Mouse (Mus musculus) CH12.LX (cell line): ENCODE results near the gene Ptx4. TPM values are rescaled to one million over a fixed set of nuclear protein-coding genes. Genes with fewer than 3 reads are reported as not detected.
"Not testable (repeated sequence)": the region's sequence is repeated elsewhere in the genome, so short reads cannot be mapped to it uniquely, and the experiment has no call there.

Experiments used
- DNase-seq: peaks from one replicate; pipeline ENCODE4 v3.0.0-alpha.2; 2013; ENCODE audit errors: extremely low read depth
- H3K27ac ChIP-seq: 2 replicates; pipeline ENCODE4 v1.5.1; 2012; ENCODE audit warnings: low read depth, mild to moderate bottlenecking, control low read depth, moderate library complexity; ENCODE audit not compliant: insufficient read depth
- H3K27me3 ChIP-seq: replicated peaks from 2 replicates; pipeline ENCODE3; 2012; ENCODE audit warnings: inconsistent platforms
- H3K36me3 ChIP-seq, 2 experiments: replicated peaks in 1 of 2; 2 replicates each; pipeline versions ENCODE3 to v1.6.1; 2012; ENCODE audit warnings: inconsistent platforms in 1 of 2, low read length in 1 of 2, mild to moderate bottlenecking in 1 of 2, mixed read lengths in 1 of 2, moderate library complexity in 1 of 2; ENCODE audit not compliant: control insufficient read depth in 1 of 2, insufficient read depth in 1 of 2
- H3K4me1 ChIP-seq, 2 experiments: 2 replicates each; pipeline ENCODE4 v1.6.1; 2012; ENCODE audit warnings: inconsistent platforms in 1 of 2, moderate library complexity in 1 of 2; ENCODE audit not compliant: insufficient read depth in 2 of 2, control insufficient read depth in 1 of 2
- H3K4me2 ChIP-seq: 2 replicates; pipeline ENCODE4 v1.6.1; 2012; ENCODE audit warnings: low read depth, mild to moderate bottlenecking, control low read depth; ENCODE audit not compliant: poor library complexity, insufficient read depth, severe bottlenecking
- H3K4me3 ChIP-seq, 3 experiments: fragments of 150-350 bp in 1 of 3; sonication (generic) in 1 of 3; replicated peaks in 1 of 3; 2 replicates each; pipeline versions ENCODE3 to v1.5.1; 2011 to 2012; ENCODE audit warnings: low read depth in 2 of 3, low read length in 2 of 3, mild to moderate bottlenecking in 2 of 3, moderate library complexity in 2 of 3, control low read depth in 1 of 3, improper control_type of control experiment in 1 of 3, inconsistent platforms in 1 of 3, mixed read lengths in 1 of 3; ENCODE audit not compliant: poor library complexity in 1 of 3
- H3K79me2 ChIP-seq: replicated peaks from 2 replicates; pipeline ENCODE4 v1.6.1; 2012; ENCODE audit warnings: mild to moderate bottlenecking, moderate library complexity; ENCODE audit not compliant: control insufficient read depth, poor library complexity, insufficient read depth, severe bottlenecking; ENCODE audit errors: extremely low read depth
- H3K9ac ChIP-seq: 2 replicates; pipeline ENCODE4 v1.6.1; 2012; ENCODE audit warnings: low read depth, mild to moderate bottlenecking, control low read depth, moderate library complexity; ENCODE audit not compliant: insufficient read depth
- H3K9me3 ChIP-seq: replicated peaks from 2 replicates; pipeline ENCODE3; 2012; ENCODE audit warnings: low read length, inconsistent platforms, mixed read lengths
- CHD2 ChIP-seq: IDR thresholded peaks from 2 replicates; pipeline ENCODE4 v1.6.1; 2011; ENCODE audit warnings: low read length, improper control_type of control experiment
- CTCF ChIP-seq, 2 experiments: IDR thresholded peaks in 1 of 2; conservative IDR thresholded peaks in 1 of 2; 2 replicates each; pipeline ENCODE4 v1.5.1; 2011 to 2012; ENCODE audit warnings: low read depth in 2 of 2, low read length in 2 of 2, improper control_type of control experiment in 1 of 2, inconsistent platforms in 1 of 2, mild to moderate bottlenecking in 1 of 2, moderate library complexity in 1 of 2
- HCFC1 ChIP-seq: IDR thresholded peaks from 2 replicates; pipeline ENCODE4 v1.6.1; 2012; ENCODE audit warnings: low read depth, mild to moderate bottlenecking, inconsistent platforms, low read length, improper control_type of control experiment
- KAT2A ChIP-seq: IDR thresholded peaks from 2 replicates; pipeline ENCODE4 v1.6.1; 2012; ENCODE audit warnings: low read length, improper control_type of control experiment, inconsistent platforms; ENCODE audit not compliant: insufficient replicate concordance
- MYC ChIP-seq: IDR thresholded peaks from 2 replicates; pipeline ENCODE4 v1.6.1; 2011; ENCODE audit warnings: low read depth, mild to moderate bottlenecking, improper control_type of control experiment, low read length
- RAD21 ChIP-seq: IDR thresholded peaks from 2 replicates; pipeline ENCODE4 v1.6.1; 2011; ENCODE audit warnings: low read depth, mild to moderate bottlenecking, low read length, improper control_type of control experiment, moderate library complexity
- SMC3 ChIP-seq: IDR thresholded peaks from 2 replicates; pipeline ENCODE4 v1.6.1; 2011; ENCODE audit warnings: low read depth, low read length, improper control_type of control experiment
- dilution Hi-C: fragments of 300-500 bp; cut with MboI; formaldehyde crosslinking; loops from 2 replicates; pipeline ENCODE4 v1.14.3; 2020; ENCODE audit warnings: low sequenced_read_pairs; ENCODE audit not compliant: extremely low pct_unique_long_range_greater_than_20kb, extremely low pct_ligation_motif_present
- in situ Hi-C: fragments of 300-500 bp; cut with MboI; formaldehyde crosslinking; loops from 3 replicates; pipeline ENCODE4 v1.14.3; 2019; ENCODE audit warnings: low sequenced_read_pairs, low pct_ligation_motif_present, low pct_unique_long_range_greater_than_20kb, mixed read lengths
- polyA plus RNA-seq: library from polyadenylated mRNA; unstranded; fragments of >175 nt; gene quantifications from 2 replicates; pipeline ENCODE4 v1.2.1, GENCODE M21; 2012; ENCODE audit warnings: low read depth; ENCODE audit not compliant: insufficient read length
- total RNA-seq, 2 experiments: library from RNA; depleted of rRNA; stranded (reverse); fragments of 300-350 nt in 1 of 2; fragments of >200 nt in 1 of 2; gene quantifications; 2 replicates each; pipeline ENCODE4 v1.2.3; 2012 to 2014

Ptx4 gene
- total and polyA plus RNA-seq, 3 experiments: not detected

- H3K9ac ChIP-seq: no peak overlapping the region
- H3K4me2 ChIP-seq: no peak overlapping the region
- H3K27ac ChIP-seq: no peak overlapping the region
- TF ChIP-seq CTCF (conservative IDR thresholded peaks at IDR 0.05 in 1 of 2, IDR thresholded peaks at IDR 0.05 in 1 of 2; ENCODE audit: low read depth in 2 of 2, low read length in 2 of 2) (peak; percentile 48 to 53; a peak in 3 of 4 replicates), RAD21 (peak; percentile 29), KAT2A (no peak), SMC3 (peak; percentile 32; the same call in 1 of the 2 replicates), CHD2 (no peak)
- no peaks in the 10 kb centered on the region for H3K9me3 ChIP-seq
- peak; percentile 28 for DNase-seq
- dilution Hi-C loops (no loop called here), in situ Hi-C loops (no loop called here)
- peaks cover 0 to 20% of the 10 kb centered on the region in 2 experiments for H3K36me3 ChIP-seq
- H3K4me3 ChIP-seq: no peak overlapping the region
- H3K4me1 ChIP-seq: peaks cover 2 to 30% of the 10 kb centered on the region in 2 experiments; a peak in 3 of 4 replicates
- peaks cover 48% of the 10 kb centered on the region for H3K27me3 ChIP-seq
- H3K79me2 ChIP-seq: no peaks in the 10 kb centered on the region
Measured at GRCm38 (mm10) chr17:25117263-25117662, 3.3 kb upstream of the Ptx4 start.

DNA sequence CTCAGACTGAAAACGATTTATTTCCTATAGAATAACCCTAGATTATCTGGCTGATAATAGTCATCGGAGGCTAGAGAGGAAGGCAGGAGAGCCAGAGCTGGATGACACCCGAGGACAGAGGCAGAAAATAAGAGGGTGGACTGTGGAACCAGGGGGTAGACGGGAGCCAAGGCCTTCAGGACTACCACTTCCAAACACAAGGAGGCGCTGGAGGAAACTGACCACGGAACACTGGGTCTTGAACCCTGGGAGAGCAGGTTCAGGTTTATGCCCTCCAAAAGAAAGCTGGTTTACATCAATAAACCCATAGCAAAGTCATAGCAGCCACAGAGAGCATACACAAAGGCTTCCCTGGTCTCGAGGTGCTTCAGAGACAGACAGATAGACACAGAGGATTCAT, 3.4 kb downstream of the Ptx4 start:
- Histone ChIP-seq H3K4me1 (peaks cover 0 to 3% of the 10 kb centered on the region in 2 experiments; a peak in 1 of 4 replicates), H3K79me2 (no peaks in the 10 kb centered on the region), H3K27ac (no peak overlapping the region), H3K27me3 (peaks cover 82% of the 10 kb centered on the region), H3K36me3 (no peaks in the 10 kb centered on the region), H3K9ac (no peak overlapping the region), H3K9me3 (no peaks in the 10 kb centered on the region), H3K4me2 (no peak overlapping the region), H3K4me3 (no peak overlapping the region)
- in situ Hi-C loops (no loop called here), dilution Hi-C loops (no loop called here)
- DNase-seq: peak; percentile 40
- TF ChIP-seq MYC (no peak), SMC3 (peak; percentile 70), HCFC1 (no peak), CTCF (conservative IDR thresholded peaks at IDR 0.05 in 1 of 2, IDR thresholded peaks at IDR 0.05 in 1 of 2; ENCODE audit: low read depth in 2 of 2, low read length in 2 of 2) (peak; percentile 19 to 71; a peak in 2 of 4 replicates), RAD21 (peak; percentile 43)

- peaks cover 74% of the 10 kb centered on the region for H3K27me3 ChIP-seq
- dilution Hi-C loops, H3K36me3 ChIP-seq, in situ Hi-C loops, H3K4me3 ChIP-seq, H3K4me1 ChIP-seq, DNase-seq, H3K9ac ChIP-seq, H3K9me3 ChIP-seq, H3K27ac ChIP-seq, H3K79me2 ChIP-seq, H3K4me2 ChIP-seq: not testable (repeated sequence)
Measured at GRCm38 (mm10) chr17:25125442-25126060, 5.0 kb downstream of the Ptx4 start.
